8 mouse cellular contexts compared by ENCODE assay signal in the genomic region with DNA sequence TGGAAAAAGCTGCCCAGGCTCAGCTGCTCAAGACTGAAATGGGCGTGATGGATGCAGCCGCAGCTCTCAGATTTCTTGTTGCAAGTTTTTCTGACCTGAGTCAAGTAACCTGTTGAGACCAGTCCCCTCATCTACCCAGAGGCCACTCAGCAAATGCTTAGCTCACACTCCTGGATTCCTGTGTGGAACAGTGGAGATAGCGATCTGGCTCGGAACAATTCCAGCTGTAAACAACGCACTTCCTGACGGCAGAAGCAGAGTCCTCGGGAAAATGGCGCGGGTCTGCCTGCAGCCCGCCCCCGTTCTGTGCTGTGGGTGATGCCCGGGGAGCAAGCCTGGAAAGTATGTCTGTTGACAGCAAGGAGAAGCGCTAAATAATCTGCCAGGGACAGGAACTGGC.
DNase-seq lines count a peak whose midpoint lies in the region; ATAC-seq lines count a peak whose summit lies in the region.

No protein-coding gene starts in this region.

- no peaks in the 10 kb centered on the region for H3K9me3 ChIP-seq in megakaryocyte, embryonic 14.5 days
- no peaks in the 10 kb centered on the region for H3K9me3 ChIP-seq in intestine, embryonic 14.5 days (ENCODE audit: control insufficient read depth, low read length)
- no peaks in the 10 kb centered on the region for H3K9me3 ChIP-seq in liver, embryonic 16.5 days (replicated peaks; ENCODE audit: control insufficient read depth, low read length)

- peaks cover 50% of the 10 kb centered on the region for H3K4me1 ChIP-seq in megakaryocyte, embryonic 14.5 days
- H3K4me1 ChIP-seq in intestine, embryonic 14.5 days (replicated peaks; ENCODE audit: control insufficient read depth, insufficient read depth, low read length) = peaks cover 16% of the 10 kb centered on the region; the same call in 1 of the 2 replicates
- H3K4me1 ChIP-seq in liver, embryonic 16.5 days (ENCODE audit: control insufficient read depth, low read depth, low read length) = peaks cover 2% of the 10 kb centered on the region; the same call in 1 of the 2 replicates

- WGBS in intestine, embryonic 14.5 days = 7% methylated on average over 13 of the region's 13 CpGs
- WGBS in liver, embryonic 16.5 days (ENCODE audit: insufficient replicate concordance) = 13% methylated on average over 13 of the region's 13 CpGs

- peak overlapping the region; percentile 87 for H3K27ac ChIP-seq in intestine, embryonic 14.5 days (ENCODE audit: low read depth)
- H3K27ac ChIP-seq in liver, embryonic 16.5 days (ENCODE audit: low read length) = no peak overlapping the region

- peak overlapping the region; percentile 17 for H3K4me3 ChIP-seq in megakaryocyte, embryonic 14.5 days (replicated peaks)
- H3K4me3 ChIP-seq in intestine, embryonic 14.5 days (ENCODE audit: low read depth, low read length) = peak overlapping the region; percentile 20; the same call in 1 of the 2 replicates
- H3K4me3 ChIP-seq in liver, embryonic 16.5 days (ENCODE audit: low read depth, low read length) = no peak overlapping the region; the same call in 1 of the 2 replicates

- H3K4me2 ChIP-seq in intestine, embryonic 14.5 days (ENCODE audit: low read length) = peak overlapping the region; percentile 57
- peak overlapping the region; percentile 31; the same call in 1 of the 2 replicates for H3K4me2 ChIP-seq in liver, embryonic 16.5 days (ENCODE audit: low read depth, low read length)

- intact Hi-C loops in gastrocnemius, postnatal 14 days (cut with DNase I; ENCODE audit: low total_unique reads) = no loop called here

- H3K27me3 ChIP-seq in megakaryocyte, embryonic 14.5 days (replicated peaks) = peaks cover 9% of the 10 kb centered on the region
- H3K27me3 ChIP-seq in intestine, embryonic 14.5 days (replicated peaks; ENCODE audit: control insufficient read depth, insufficient read depth, low read length) = no peaks in the 10 kb centered on the region
- no peaks in the 10 kb centered on the region for H3K27me3 ChIP-seq in liver, embryonic 16.5 days (ENCODE audit: control insufficient read depth, insufficient read depth, low read depth, low read length)

- ATAC-seq in megakaryocyte, adult 5-6 weeks (ENCODE audit: poor library complexity, severe bottlenecking) = no peak
- 0 out of 2 replicates have a peak, but pooled peaks have one; percentile 22 for ATAC-seq in intestine, embryonic 14.5 days (replicated peaks; ENCODE audit: low FRiP score, low TSS enrichment, low read depth)
- no peak for ATAC-seq in liver, embryonic 16.5 days (ENCODE audit: low read depth)
- no peak for ATAC-seq in erythroid progenitor cell, adult 5-6 weeks (replicated peaks; ENCODE audit: low FRiP score, poor library complexity, severe bottlenecking)

- H3K9ac ChIP-seq in intestine, embryonic 14.5 days (ENCODE audit: low read length) = peak overlapping the region; percentile 35
- H3K9ac ChIP-seq in liver, embryonic 16.5 days (ENCODE audit: low read depth, low read length) = no peak overlapping the region

- peak; percentile 41 for DNase-seq in gastrocnemius, postnatal 14 days
- peak; percentile 81 for DNase-seq in intestine, embryonic 14.5 days (ENCODE audit: low spot score)
- peak; percentile 65 for DNase-seq in ovary, postnatal 14 days (ENCODE audit: low spot score)
- DNase-seq in c-Kit-positive CD71-positive TER-119-positive erythroid progenitor cells, embryonic 14.5 days (ENCODE audit: low spot score) = no peak

- no peaks in the 10 kb centered on the region for H3K36me3 ChIP-seq in megakaryocyte, embryonic 14.5 days (replicated peaks; ENCODE audit: low read length)
- H3K36me3 ChIP-seq in intestine, embryonic 14.5 days (ENCODE audit: control insufficient read depth, insufficient read depth, low read length) = no peaks in the 10 kb centered on the region
- H3K36me3 ChIP-seq in liver, embryonic 16.5 days (ENCODE audit: control insufficient read depth, insufficient read depth) = no peaks in the 10 kb centered on the region
